Mouse (Mus musculus): ENCODE data around the gene Fau. TPM values are rescaled to one million over a fixed set of nuclear protein-coding genes. Genes with fewer than 3 reads are reported as not detected.
"Not testable (repeated sequence)": the region's sequence is repeated elsewhere in the genome, so short reads cannot be mapped to it uniquely, and the experiment has no call there.

The Fau gene
- polyA plus RNA-seq, 1 experiment from 2014 or later: 471 TPM

- Histone ChIP-seq H3K36me3 (ENCODE audit: control insufficient read depth, insufficient read depth, low read length) (no peaks in the 10 kb centered on the region), H3K4me3 (ENCODE audit: low read length) (no peak overlapping the region), H3K27ac (ENCODE audit: low read depth, low read length) (no peak overlapping the region), H3K9ac (ENCODE audit: low read depth, low read length) (no peak overlapping the region), H3K4me1 (ENCODE audit: control insufficient read depth, insufficient read depth, low read depth, low read length) (peaks cover 7% of the 10 kb centered on the region), H3K9me3 (ENCODE audit: control insufficient read depth, low read length) (no peaks in the 10 kb centered on the region), H3K27me3 (replicated peaks; ENCODE audit: control insufficient read depth, insufficient read depth, low read length) (no peaks in the 10 kb centered on the region), H3K4me2 (ENCODE audit: low read length) (no peak overlapping the region)
- no peak for ATAC-seq
- WGBS: 66% methylated on average over 9 of the region's 9 CpGs
These were observed 15.4 kb upstream of the Fau start for GRCm38 (mm10) chr19:6042293-6042692.

- ATAC-seq; H3K36me3 ChIP-seq (ENCODE audit: control insufficient read depth, insufficient read depth, low read length); H3K4me2 ChIP-seq (ENCODE audit: low read length); H3K27ac ChIP-seq (ENCODE audit: low read depth, low read length); H3K9ac ChIP-seq (ENCODE audit: low read depth, low read length); H3K27me3 ChIP-seq (replicated peaks; ENCODE audit: control insufficient read depth, insufficient read depth, low read length); H3K4me3 ChIP-seq (ENCODE audit: low read length); H3K9me3 ChIP-seq (ENCODE audit: control insufficient read depth, low read length): not testable (repeated sequence)
- H3K4me1 ChIP-seq (ENCODE audit: control insufficient read depth, insufficient read depth, low read depth, low read length): peaks cover 21% of the 10 kb centered on the region
- 63% methylated on average over 4 of the region's 4 CpGs for WGBS
These were observed 13.5 kb upstream of the Fau start for GRCm38 (mm10) chr19:6044102-6044501.

- Histone ChIP-seq H3K9ac (ENCODE audit: low read depth, low read length) (peak overlapping the region; percentile 91), H3K27ac (ENCODE audit: low read depth, low read length) (peak overlapping the region; percentile 99), H3K27me3 (replicated peaks; ENCODE audit: control insufficient read depth, insufficient read depth, low read length) (no peaks in the 10 kb centered on the region), H3K4me1 (ENCODE audit: control insufficient read depth, insufficient read depth, low read depth, low read length) (peaks cover 21% of the 10 kb centered on the region), H3K4me3 (ENCODE audit: low read length) (peak overlapping the region; percentile 90), H3K4me2 (ENCODE audit: low read length) (peak overlapping the region; percentile 86), H3K36me3 (ENCODE audit: control insufficient read depth, insufficient read depth, low read length) (peaks cover 18% of the 10 kb centered on the region), H3K9me3 (ENCODE audit: control insufficient read depth, low read length) (no peaks in the 10 kb centered on the region)
- WGBS: 16% methylated on average over 20 of the region's 20 CpGs
- ATAC-seq: peak; percentile 54
These were observed 12.0 kb upstream of the Fau start for GRCm38 (mm10) chr19:6045366-6046293.

GRCm38 (mm10) chr19:6046294-6047153, 11.1 kb upstream of the Fau start, which contains the start of gene Syvn1:
Gene Syvn1 (plus strand): TSS chr19:6046576.
- peak within 1 kb of the TSS; percentile 91 for H3K9ac ChIP-seq (ENCODE audit: low read depth, low read length)
- H3K36me3 ChIP-seq (ENCODE audit: control insufficient read depth, insufficient read depth, low read length): peaks cover 27% of the 10 kb centered on the region
- H3K9me3 ChIP-seq (ENCODE audit: control insufficient read depth, low read length): no peaks in the 10 kb centered on the region
- peak within 1 kb of the TSS; percentile 90 for H3K4me3 ChIP-seq (ENCODE audit: low read length)
- H3K27ac ChIP-seq (ENCODE audit: low read depth, low read length): peak within 1 kb of the TSS; percentile 99
- no peaks in the 10 kb centered on the region for H3K27me3 ChIP-seq (replicated peaks; ENCODE audit: control insufficient read depth, insufficient read depth, low read length)
- under 1% methylated on average over 65 of the region's 65 CpGs for WGBS
- peaks cover 21% of the 10 kb centered on the region for H3K4me1 ChIP-seq (ENCODE audit: control insufficient read depth, insufficient read depth, low read depth, low read length)
- peak within 1 kb of the TSS; percentile 86 for H3K4me2 ChIP-seq (ENCODE audit: low read length)
- peak; percentile 92 for ATAC-seq

GRCm38 (mm10) chr19:6047154-6047898, 10.3 kb upstream of the Fau start:
- peak; percentile 12 for ATAC-seq
- no peaks in the 10 kb centered on the region for H3K27me3 ChIP-seq (replicated peaks; ENCODE audit: control insufficient read depth, insufficient read depth, low read length)
- H3K4me3 ChIP-seq (ENCODE audit: low read length): peak overlapping the region; percentile 90
- peaks cover 34% of the 10 kb centered on the region for H3K36me3 ChIP-seq (ENCODE audit: control insufficient read depth, insufficient read depth, low read length)
- peaks cover 21% of the 10 kb centered on the region for H3K4me1 ChIP-seq (ENCODE audit: control insufficient read depth, insufficient read depth, low read depth, low read length)
- H3K27ac ChIP-seq (ENCODE audit: low read depth, low read length): peak overlapping the region; percentile 99
- no peaks in the 10 kb centered on the region for H3K9me3 ChIP-seq (ENCODE audit: control insufficient read depth, low read length)
- peak overlapping the region; percentile 91 for H3K9ac ChIP-seq (ENCODE audit: low read depth, low read length)
- peak overlapping the region; percentile 86 for H3K4me2 ChIP-seq (ENCODE audit: low read length)
- 1% methylated on average over 37 of the region's 44 CpGs for WGBS

DNA sequence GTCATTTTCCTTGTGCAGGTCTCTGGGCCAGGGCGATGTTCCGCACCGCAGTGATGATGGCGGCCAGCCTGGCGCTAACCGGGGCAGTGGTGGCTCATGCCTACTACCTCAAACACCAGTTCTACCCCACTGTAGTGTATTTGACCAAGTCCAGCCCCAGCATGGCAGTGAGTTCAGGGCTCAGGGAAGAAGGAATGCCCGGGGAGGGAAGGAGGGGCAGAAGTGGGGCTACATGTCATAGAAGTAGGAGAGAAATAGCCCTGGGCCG, 9.8 kb upstream of the Fau start:
- 92% methylated on average over 8 of the region's 8 CpGs for WGBS
- peak overlapping the region; percentile 90 for H3K4me3 ChIP-seq (ENCODE audit: low read length)

DNA sequence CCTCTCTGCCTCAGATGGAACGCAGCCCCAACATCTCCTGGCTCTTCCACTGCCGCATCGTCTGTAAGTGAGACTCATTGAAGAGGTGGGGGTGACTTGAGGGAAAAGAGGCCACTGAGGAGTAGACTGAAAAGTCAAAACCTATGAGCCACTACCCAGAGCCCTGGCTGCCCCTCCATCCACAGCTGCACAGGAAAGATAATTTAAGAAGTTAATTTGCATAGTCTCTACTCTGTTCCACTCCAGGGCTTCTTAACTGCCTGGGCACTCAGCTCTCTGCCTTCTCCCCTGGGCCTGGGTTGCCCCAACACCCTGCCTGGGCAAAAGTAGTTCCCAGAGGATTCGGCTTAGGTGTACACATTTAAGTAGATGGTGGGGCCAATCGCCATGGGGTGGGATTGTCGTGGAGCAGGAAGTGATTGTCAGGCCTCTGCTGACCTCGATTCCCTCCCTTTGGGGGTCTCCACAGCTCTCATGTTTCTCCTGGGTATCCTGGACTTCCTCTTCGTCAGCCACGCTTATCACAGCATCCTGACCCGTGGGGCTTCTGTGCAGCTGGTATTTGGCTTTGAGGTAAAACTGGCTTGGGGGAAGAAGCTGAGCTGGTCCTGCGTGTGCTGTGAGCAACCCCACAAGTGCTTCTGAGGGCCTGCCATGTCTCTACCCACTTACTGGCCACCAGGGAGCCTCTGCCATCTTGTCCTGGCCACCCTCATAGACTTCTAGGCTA, 8.8 kb upstream of the Fau start:
- Histone ChIP-seq H3K9me3 (ENCODE audit: control insufficient read depth, low read length) (no peaks in the 10 kb centered on the region), H3K36me3 (ENCODE audit: control insufficient read depth, insufficient read depth, low read length) (peaks cover 47% of the 10 kb centered on the region), H3K4me2 (ENCODE audit: low read length) (no peak overlapping the region), H3K4me1 (ENCODE audit: control insufficient read depth, insufficient read depth, low read depth, low read length) (peaks cover 21% of the 10 kb centered on the region), H3K27me3 (replicated peaks; ENCODE audit: control insufficient read depth, insufficient read depth, low read length) (no peaks in the 10 kb centered on the region), H3K4me3 (ENCODE audit: low read length) (no peak overlapping the region), H3K9ac (ENCODE audit: low read depth, low read length) (no peak overlapping the region), H3K27ac (ENCODE audit: low read depth, low read length) (no peak overlapping the region)
- 87% methylated on average over 11 of the region's 11 CpGs for WGBS
- ATAC-seq: no peak

More for the DNA sequence above, 9.8 kb upstream of the Fau start:
- ATAC-seq: no peak
- Histone ChIP-seq H3K27me3 (replicated peaks; ENCODE audit: control insufficient read depth, insufficient read depth, low read length) (no peaks in the 10 kb centered on the region), H3K9me3 (ENCODE audit: control insufficient read depth, low read length) (no peaks in the 10 kb centered on the region), H3K36me3 (ENCODE audit: control insufficient read depth, insufficient read depth, low read length) (peaks cover 39% of the 10 kb centered on the region), H3K4me2 (ENCODE audit: low read length) (peak overlapping the region; percentile 86), H3K27ac (ENCODE audit: low read depth, low read length) (no peak overlapping the region), H3K9ac (ENCODE audit: low read depth, low read length) (peak overlapping the region; percentile 91), H3K4me1 (ENCODE audit: control insufficient read depth, insufficient read depth, low read depth, low read length) (peaks cover 21% of the 10 kb centered on the region)

DNA sequence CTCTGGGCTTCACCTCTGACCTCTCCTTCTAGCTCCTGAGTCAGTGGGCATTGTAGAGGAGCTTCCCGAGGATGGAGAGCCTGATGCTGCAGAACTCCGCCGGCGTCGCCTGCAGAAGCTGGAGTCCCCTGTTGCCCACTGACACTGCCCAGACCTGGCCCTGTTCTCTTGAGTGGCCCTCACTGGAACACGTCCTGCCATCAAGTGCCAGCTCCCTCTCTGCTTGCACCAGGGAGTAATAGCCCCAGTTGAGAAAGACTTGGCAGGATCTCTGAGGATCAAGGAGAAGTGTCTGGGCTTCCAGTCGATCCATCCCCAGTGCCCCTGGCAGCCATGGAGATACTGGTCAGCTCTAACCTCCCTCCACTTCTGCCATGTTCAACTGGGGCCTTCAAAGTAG, 5.1 kb upstream of the Fau start:
- no peak overlapping the region for H3K4me2 ChIP-seq (ENCODE audit: low read length)
- H3K36me3 ChIP-seq (ENCODE audit: control insufficient read depth, insufficient read depth, low read length): peaks cover 59% of the 10 kb centered on the region
- WGBS: 86% methylated on average over 7 of the region's 7 CpGs
- H3K9ac ChIP-seq (ENCODE audit: low read depth, low read length): no peak overlapping the region
- no peak overlapping the region for H3K27ac ChIP-seq (ENCODE audit: low read depth, low read length)
- no peak for ATAC-seq
- H3K4me1 ChIP-seq (ENCODE audit: control insufficient read depth, insufficient read depth, low read depth, low read length): peaks cover 24% of the 10 kb centered on the region
- H3K27me3 ChIP-seq (replicated peaks; ENCODE audit: control insufficient read depth, insufficient read depth, low read length): no peaks in the 10 kb centered on the region
- H3K4me3 ChIP-seq (ENCODE audit: low read length): no peak overlapping the region
- H3K9me3 ChIP-seq (ENCODE audit: control insufficient read depth, low read length): no peaks in the 10 kb centered on the region

Measured in hindbrain, embryonic 16.5 days (tissue).